Mouse (Mus musculus) liver, embryonic 14.5 days (tissue): ENCODE measurements around the gene Evx2.
A peak's percentile ranks its signal among the peaks of the same experiment; 100 is the strongest.

Source experiments
- CTCF ChIP-seq: IDR thresholded peaks from 2 replicates; pipeline ENCODE4 v1.5.1; 2016; ENCODE audit warnings: antibody characterized with exemption, low read depth, control low read depth
- EP300 ChIP-seq: IDR thresholded peaks from 2 replicates; pipeline ENCODE4 v1.6.1; 2016; ENCODE audit warnings: antibody characterized with exemption, low read depth

DNA sequence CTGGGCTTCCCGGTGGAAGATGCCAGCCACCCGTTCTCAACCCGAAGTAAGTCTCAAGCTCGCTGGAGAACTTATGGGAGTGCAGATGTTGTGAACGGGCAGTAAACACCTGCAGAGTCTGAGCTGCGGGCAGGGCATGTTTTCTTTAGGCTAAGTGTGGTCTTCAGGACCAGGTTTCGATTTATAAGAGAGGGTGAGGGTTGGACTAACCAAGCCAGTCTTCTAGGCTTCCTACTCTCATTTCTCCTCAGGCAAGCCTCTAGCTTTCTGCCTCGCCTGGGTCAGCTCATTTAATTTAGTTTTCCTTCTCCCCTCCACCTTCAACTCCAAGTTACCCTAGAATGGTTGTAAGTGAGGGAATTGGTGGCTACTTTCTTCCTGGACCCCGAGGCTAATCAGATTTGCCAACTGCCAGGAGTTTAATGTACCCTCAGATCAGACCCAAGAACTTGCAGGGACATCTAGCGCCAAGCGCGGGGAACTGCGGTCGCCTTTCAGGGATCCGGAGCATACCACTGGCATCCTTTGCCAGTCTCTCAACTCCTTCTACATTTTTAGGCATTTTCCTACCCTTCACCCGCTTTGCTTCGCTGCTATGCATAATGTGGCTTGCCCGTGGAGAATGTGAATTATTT is 4.1 kb upstream of the Evx2 start:
- TF ChIP-seq EP300 (no peak), CTCF (peak; percentile 48)
